In genomic region chr4:10873920-10874665, GRCm38 (mm10) we compare ENCODE assay signal across 7 mouse cellular contexts. TPM values are rescaled to one million over a fixed set of nuclear protein-coding genes. Genes with fewer than 3 reads are reported as not detected.
DNase-seq lines count a peak whose midpoint lies in the region; ATAC-seq lines count a peak whose summit lies in the region.

2610301B20Rik (plus strand) TSS chr4:10874498.

- H3K4me3 ChIP-seq in embryonic facial prominence, embryonic 11.5 days (ENCODE audit: low read depth, low read length): peak within 1 kb of the TSS; percentile 86
- H3K4me3 ChIP-seq in limb, embryonic 11.5 days (ENCODE audit: low read depth, low read length): peak within 1 kb of the TSS; percentile 71
- H3K4me3 ChIP-seq in midbrain, embryonic 14.5 days (replicated peaks; ENCODE audit: low read depth, low read length): peak within 1 kb of the TSS; percentile 94

- no peaks in the 10 kb centered on the region for H3K4me1 ChIP-seq in embryonic facial prominence, embryonic 11.5 days (ENCODE audit: control insufficient read depth, insufficient read depth, low read length)
- peaks cover 2% of the 10 kb centered on the region; the same call in 1 of the 2 replicates for H3K4me1 ChIP-seq in limb, embryonic 11.5 days (ENCODE audit: control insufficient read depth, insufficient read depth, low read length)
- peaks cover 15% of the 10 kb centered on the region for H3K4me1 ChIP-seq in midbrain, embryonic 14.5 days (ENCODE audit: control insufficient read depth, insufficient read depth, low read length)

- peak; percentile 87 for ATAC-seq in embryonic facial prominence, embryonic 11.5 days (replicated peaks; ENCODE audit: insufficient number of reproducible peaks, low FRiP score, low TSS enrichment, low read depth)
- ATAC-seq in limb, embryonic 11.5 days (ENCODE audit: insufficient number of reproducible peaks, low FRiP score, low TSS enrichment, low read depth): peak; percentile 86
- ATAC-seq in midbrain, embryonic 14.5 days (ENCODE audit: low FRiP score, low TSS enrichment): peak; percentile 91

- H3K4me2 ChIP-seq in embryonic facial prominence, embryonic 11.5 days (ENCODE audit: low read depth, low read length): peak within 1 kb of the TSS; percentile 64
- H3K4me2 ChIP-seq in limb, embryonic 11.5 days (ENCODE audit: low read depth, severe bottlenecking): peak within 1 kb of the TSS; percentile 37
- H3K4me2 ChIP-seq in midbrain, embryonic 14.5 days (ENCODE audit: low read length): peak within 1 kb of the TSS; percentile 57

- peak within 1 kb of the TSS; percentile 89 for H3K27ac ChIP-seq in embryonic facial prominence, embryonic 11.5 days (replicated peaks; ENCODE audit: low read depth, low read length)
- peak within 1 kb of the TSS; percentile 75 for H3K27ac ChIP-seq in limb, embryonic 11.5 days (replicated peaks; ENCODE audit: low read depth, low read length)
- peak within 1 kb of the TSS; percentile 99 for H3K27ac ChIP-seq in midbrain, embryonic 14.5 days (replicated peaks; ENCODE audit: low read depth, low read length)

- H3K9ac ChIP-seq in embryonic facial prominence, embryonic 11.5 days (replicated peaks; ENCODE audit: low read length): peak within 1 kb of the TSS; percentile 87
- peak within 1 kb of the TSS; percentile 78 for H3K9ac ChIP-seq in limb, embryonic 11.5 days (ENCODE audit: low read length)
- H3K9ac ChIP-seq in midbrain, embryonic 14.5 days (replicated peaks; ENCODE audit: low read length): peak within 1 kb of the TSS; percentile 92

- no peaks in the 10 kb centered on the region; the same call in 1 of the 2 replicates for H3K36me3 ChIP-seq in embryonic facial prominence, embryonic 11.5 days (replicated peaks; ENCODE audit: control insufficient read depth, insufficient read depth, low read depth, low read length)
- H3K36me3 ChIP-seq in limb, embryonic 11.5 days (ENCODE audit: control insufficient read depth, insufficient read depth, low read length): no peaks in the 10 kb centered on the region
- H3K36me3 ChIP-seq in midbrain, embryonic 14.5 days (ENCODE audit: control insufficient read depth, insufficient read depth, low read length): no peaks in the 10 kb centered on the region

- 0% methylated on average over 67 of the region's 68 CpGs for WGBS in embryonic facial prominence, embryonic 11.5 days
- under 1% methylated on average over 68 of the region's 68 CpGs for WGBS in limb, embryonic 11.5 days
- under 1% methylated on average over 65 of the region's 68 CpGs for WGBS in midbrain, embryonic 14.5 days

- no peaks in the 10 kb centered on the region for H3K9me3 ChIP-seq in embryonic facial prominence, embryonic 11.5 days (replicated peaks; ENCODE audit: control insufficient read depth, low read length)
- no peaks in the 10 kb centered on the region for H3K9me3 ChIP-seq in limb, embryonic 11.5 days (ENCODE audit: control insufficient read depth, low read length)
- H3K9me3 ChIP-seq in midbrain, embryonic 14.5 days (ENCODE audit: control insufficient read depth, low read length): no peaks in the 10 kb centered on the region

- peak; percentile 97 for DNase-seq in adrenal gland, postnatal 14 days
- DNase-seq in embryonic facial prominence, embryonic 11.5 days (ENCODE audit: low spot score): peak; percentile 95
- DNase-seq in heart, adult 11 months: peak; percentile 99
- peak; percentile 91 for DNase-seq in kidney, adult 18-20 months
- peak; percentile 95 for DNase-seq in limb, embryonic 11.5 days (ENCODE audit: low spot score)
- peak; percentile 99 for DNase-seq in midbrain, embryonic 14.5 days
- peak; percentile 82 to 91 for DNase-seq in spleen, adult 18-20 months

- no peaks in the 10 kb centered on the region for H3K27me3 ChIP-seq in embryonic facial prominence, embryonic 11.5 days (ENCODE audit: control insufficient read depth, insufficient read depth, low read length)
- no peaks in the 10 kb centered on the region for H3K27me3 ChIP-seq in limb, embryonic 11.5 days (ENCODE audit: control insufficient read depth, insufficient read depth, low read length)
- no peaks in the 10 kb centered on the region for H3K27me3 ChIP-seq in midbrain, embryonic 14.5 days (ENCODE audit: control insufficient read depth, insufficient read depth, low read length)

RNA-seq across cellular contexts. Expression of gene 2610301B20Rik, which starts in this region (rescaled TPM):
- total RNA-seq in adrenal gland, postnatal 14 days (2021): 16.4 and 19.3 TPM in 2 replicates
- 40.2 and 40.4 TPM in 2 replicates for polyA plus RNA-seq in embryonic facial prominence, embryonic 11.5 days (2014; fragmentation: Nextera tagmentation; extraction: Ambion mirVana)
- polyA plus RNA-seq in limb, embryonic 11.5 days (2014; fragmentation: Nextera tagmentation; extraction: Ambion mirVana): 27.6 and 28.9 TPM in 2 replicates
- polyA plus RNA-seq in midbrain, embryonic 14.5 days (2014; fragmentation: Nextera tagmentation; extraction: Ambion mirVana): 48.2 and 53.4 TPM in 2 replicates

Comparison
In these comparisons a context has a peak if more than half of its experiments do, and no peak if none do; other contexts are left out.
1. Peak in every context shown above with its lines: DNase-seq, ATAC-seq, H3K4me3 ChIP-seq and H3K27ac ChIP-seq.